Mouse (Mus musculus): Measurements from ENCODE around the gene Jak2. TPM values are rescaled to one million over a fixed set of nuclear protein-coding genes. Genes with fewer than 3 reads are reported as not detected.

Gene Jak2
- polyA plus RNA-seq, 1 experiment from 2014 or later: 10.9 TPM

GRCm38 (mm10) chr19:29325053-29325851 is 73.6 kb downstream of the Jak2 start, which contains the start of gene Insl6:
TSS of gene Insl6 (minus strand) at chr19:29325356.
- ATAC-seq (ENCODE audit: insufficient read depth) (peak; percentile 97), DNase-seq (peak; percentile 79)
- peak within 1 kb of the TSS; percentile 42 for H3K9ac ChIP-seq
- peak within 1 kb of the TSS; percentile 70 for H3K4me2 ChIP-seq
- peaks cover 4% of the 10 kb centered on the region; the same call in 1 of the 2 replicates for H3K4me1 ChIP-seq (ENCODE audit: insufficient read depth)
- H3K4me3 ChIP-seq (ENCODE audit: low read depth, low read length): peak within 1 kb of the TSS; percentile 34
- no peak within 1 kb of the TSS for H3K27ac ChIP-seq (ENCODE audit: low read depth)
- TF ChIP-seq CTCF (IDR thresholded peaks at IDR 0.05; ENCODE audit: low read depth): no peak
- H3K9me3 ChIP-seq (ENCODE audit: low read depth, low read length): no peaks in the 10 kb centered on the region
- H3K36me3 ChIP-seq (ENCODE audit: insufficient read depth): no peaks in the 10 kb centered on the region
- H3K27me3 ChIP-seq (ENCODE audit: insufficient read depth, low read length): no peaks in the 10 kb centered on the region
- WGBS: 1% methylated on average over 29 of the region's 31 CpGs

GRCm38 (mm10) chr19:29325852-29326180 is 74.2 kb downstream of the Jak2 start:
- 24% methylated on average over 9 of the region's 9 CpGs for WGBS
- Histone ChIP-seq H3K4me3 (ENCODE audit: low read depth, low read length) (peak overlapping the region; percentile 34), H3K27me3 (ENCODE audit: insufficient read depth, low read length) (no peaks in the 10 kb centered on the region), H3K9ac (peak overlapping the region; percentile 16; the same call in 1 of the 2 replicates), H3K27ac (ENCODE audit: low read depth) (no peak overlapping the region), H3K4me1 (ENCODE audit: insufficient read depth) (peaks cover 4% of the 10 kb centered on the region; the same call in 1 of the 2 replicates), H3K36me3 (ENCODE audit: insufficient read depth) (no peaks in the 10 kb centered on the region), H3K4me2 (peak overlapping the region; percentile 70), H3K9me3 (ENCODE audit: low read depth, low read length) (no peaks in the 10 kb centered on the region)
- peak; percentile 41; the same call in 1 of the 2 replicates for ATAC-seq (ENCODE audit: insufficient read depth)
- DNase-seq: no peak
- TF ChIP-seq CTCF (IDR thresholded peaks at IDR 0.05; ENCODE audit: low read depth): no peak

GRCm38 (mm10) chr19:29326396-29326795 is 74.8 kb downstream of the Jak2 start:
- DNase-seq (no peak), ATAC-seq (ENCODE audit: insufficient read depth) (no peak)
- WGBS: 83% methylated on average over 4 of the region's 4 CpGs
- Histone ChIP-seq H3K9me3 (ENCODE audit: low read depth, low read length) (no peaks in the 10 kb centered on the region), H3K27ac (ENCODE audit: low read depth) (no peak overlapping the region), H3K4me2 (no peak overlapping the region), H3K36me3 (ENCODE audit: insufficient read depth) (no peaks in the 10 kb centered on the region), H3K4me3 (ENCODE audit: low read depth, low read length) (no peak overlapping the region), H3K9ac (no peak overlapping the region), H3K27me3 (ENCODE audit: insufficient read depth, low read length) (no peaks in the 10 kb centered on the region), H3K4me1 (ENCODE audit: insufficient read depth) (peaks cover 4% of the 10 kb centered on the region; the same call in 1 of the 2 replicates)
- TF ChIP-seq CTCF (IDR thresholded peaks at IDR 0.05; ENCODE audit: low read depth): no peak

- DNase-seq: no peak
- H3K4me2 ChIP-seq: no peak overlapping the region
- peaks cover 4% of the 10 kb centered on the region; the same call in 1 of the 2 replicates for H3K4me1 ChIP-seq (ENCODE audit: insufficient read depth)
- no peak for TF ChIP-seq CTCF (IDR thresholded peaks at IDR 0.05; ENCODE audit: low read depth)
- no peaks in the 10 kb centered on the region for H3K27me3 ChIP-seq (ENCODE audit: insufficient read depth, low read length)
- no peaks in the 10 kb centered on the region for H3K36me3 ChIP-seq (ENCODE audit: insufficient read depth)
- no peak for ATAC-seq (ENCODE audit: insufficient read depth)
- no peaks in the 10 kb centered on the region for H3K9me3 ChIP-seq (ENCODE audit: low read depth, low read length)
- no peak overlapping the region for H3K9ac ChIP-seq
- no peak overlapping the region for H3K4me3 ChIP-seq (ENCODE audit: low read depth, low read length)
- WGBS: 75% methylated on average over 13 of the region's 13 CpGs
- no peak overlapping the region for H3K27ac ChIP-seq (ENCODE audit: low read depth)
These were observed 75.4 kb downstream of the Jak2 start for GRCm38 (mm10) chr19:29326822-29327552.

GRCm38 (mm10) chr19:29334068-29334745 is 82.6 kb downstream of the Jak2 start, which contains the start of gene Rln1:
TSS of gene Rln1 (minus strand) at chr19:29334670.
- no peaks in the 10 kb centered on the region for H3K9me3 ChIP-seq (ENCODE audit: low read depth, low read length)
- no peak within 1 kb of the TSS for H3K27ac ChIP-seq (ENCODE audit: low read depth)
- DNase-seq: peak; percentile 76
- ATAC-seq (ENCODE audit: insufficient read depth): peak; percentile 63; the same call in 1 of the 2 replicates
- H3K4me3 ChIP-seq (ENCODE audit: low read depth, low read length): peak within 1 kb of the TSS; percentile 38
- H3K9ac ChIP-seq: peak within 1 kb of the TSS; percentile 60
- H3K4me2 ChIP-seq: peak within 1 kb of the TSS; percentile 80
- peaks cover 19% of the 10 kb centered on the region for H3K27me3 ChIP-seq (ENCODE audit: insufficient read depth, low read length)
- H3K4me1 ChIP-seq (ENCODE audit: insufficient read depth): peaks cover 7% of the 10 kb centered on the region; the same call in 1 of the 2 replicates
- WGBS: 2% methylated on average over 23 of the region's 23 CpGs
- H3K36me3 ChIP-seq (ENCODE audit: insufficient read depth): no peaks in the 10 kb centered on the region
- no peak for TF ChIP-seq CTCF (IDR thresholded peaks at IDR 0.05; ENCODE audit: low read depth)

DNA sequence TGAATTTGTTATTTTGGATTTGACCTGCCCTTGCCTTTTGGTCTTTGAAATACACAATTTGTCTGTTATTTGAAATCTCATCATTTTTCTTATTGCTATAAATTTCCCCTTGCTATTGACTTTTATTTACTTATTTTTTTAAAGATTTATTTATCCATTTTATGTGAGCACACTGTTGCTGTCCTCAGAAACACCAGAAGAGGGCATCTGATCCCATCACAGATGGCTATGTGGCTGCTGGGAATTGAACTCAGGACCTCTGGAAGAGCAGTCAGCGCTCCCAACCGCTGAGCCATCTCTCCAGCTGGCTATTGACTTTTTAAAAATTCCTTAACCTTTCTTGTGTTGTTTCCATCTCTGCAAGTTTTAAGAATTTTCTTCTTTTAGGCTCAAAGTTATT is 85.0 kb downstream of the Jak2 start:
- 84% methylated on average over 2 of the region's 2 CpGs for WGBS
- no peak for ATAC-seq (ENCODE audit: insufficient read depth)
- Histone ChIP-seq H3K9me3 (ENCODE audit: low read depth, low read length) (no peaks in the 10 kb centered on the region), H3K9ac (no peak overlapping the region), H3K4me3 (ENCODE audit: low read depth, low read length) (no peak overlapping the region), H3K27ac (ENCODE audit: low read depth) (no peak overlapping the region), H3K27me3 (ENCODE audit: insufficient read depth, low read length) (peaks cover 19% of the 10 kb centered on the region), H3K4me1 (ENCODE audit: insufficient read depth) (peaks cover 7% of the 10 kb centered on the region; the same call in 1 of the 2 replicates), H3K36me3 (ENCODE audit: insufficient read depth) (no peaks in the 10 kb centered on the region), H3K4me2 (no peak overlapping the region)
- DNase-seq: no peak
- 0 out of 2 replicates have a peak, but pooled peaks have one; percentile 2 for TF ChIP-seq CTCF (IDR thresholded peaks at IDR 0.05; ENCODE audit: low read depth)

All from lung, embryonic 14.5 days (tissue).